9 mouse cellular contexts compared by ENCODE assay signal in genomic region chr7:27653681-27654437, GRCm38 (mm10). TPM values are rescaled to one million over a fixed set of nuclear protein-coding genes. Genes with fewer than 3 reads are reported as not detected.
DNase-seq lines count a peak whose midpoint lies in the region; ATAC-seq and TF ChIP-seq lines count a peak whose summit lies in the region.
"Had no signal": no experiment of that assay in that cellular context is flagged by ENCODE, and none has a peak within 500 bp of the region (broad histone marks: within the 10 kb centered on the region; RNA-seq: fewer than 3 reads in every experiment).

Gene Ttc9b, plus strand, starts transcription at chr7:27653915.

- peaks cover 2% of the 10 kb centered on the region for H3K36me3 ChIP-seq in heart, embryonic 16.5 days (ENCODE audit: control insufficient read depth, insufficient read depth)

- WGBS in heart, embryonic 16.5 days: 4% methylated on average over 57 of the region's 62 CpGs

- H3K9me3 ChIP-seq in heart, embryonic 16.5 days (replicated peaks; ENCODE audit: control insufficient read depth, low read length): no peaks in the 10 kb centered on the region

- H3K4me2 ChIP-seq in heart, embryonic 16.5 days (ENCODE audit: low read depth, low read length): peak within 1 kb of the TSS; percentile 38

- peak; percentile 55 for DNase-seq in MN1 (ENCODE audit: low spot score)
- peak; percentile 73 for DNase-seq in embryo, embryonic 10.5 days (ENCODE audit: low spot score)
- peak; percentile 65 to 69 for DNase-seq in layer of hippocampus, adult 2 months (ENCODE audit: low spot score in 2 of 2)
- DNase-seq in lung, postnatal 10 days: peak; percentile 60
- peak; percentile 84 for DNase-seq in right cerebral cortex, postnatal 14 days

- no peak; the same call in none of the 2 replicates for TF ChIP-seq CTCF in layer of hippocampus, adult 2 months (conservative IDR thresholded peaks at IDR 0.05)

- H3K27ac ChIP-seq in heart, embryonic 16.5 days (ENCODE audit: low read length): no peak within 1 kb of the TSS
- H3K27ac ChIP-seq in layer of hippocampus, adult 2 months: peak within 1 kb of the TSS; percentile 96

- no peak within 1 kb of the TSS for H3K9ac ChIP-seq in heart, embryonic 16.5 days (ENCODE audit: low read length)

- H3K4me1 ChIP-seq in heart, embryonic 16.5 days (ENCODE audit: control insufficient read depth, insufficient read depth, low read length): no peaks in the 10 kb centered on the region

- peak within 1 kb of the TSS; percentile 13 for H3K4me3 ChIP-seq in heart, embryonic 16.5 days (ENCODE audit: low read length)
- peak within 1 kb of the TSS; percentile 69 for H3K4me3 ChIP-seq in layer of hippocampus, adult 2 months

- peak; percentile 43 for ATAC-seq in CD4-positive, CD25-positive, alpha-beta regulatory T cell, adult 4 months
- no peak; the same call in 1 of the 2 replicates for ATAC-seq in heart, embryonic 16.5 days (replicated peaks; ENCODE audit: extremely low read depth, insufficient read depth, low FRiP score)
- ATAC-seq in erythroblast, adult 5-6 weeks (replicated peaks; ENCODE audit: low FRiP score, poor library complexity, severe bottlenecking): no peak

- H3K27me3 ChIP-seq in heart, embryonic 16.5 days (ENCODE audit: control insufficient read depth, insufficient read depth, low read length): peaks cover 75% of the 10 kb centered on the region

RNA-seq across cellular contexts. Expression of gene Ttc9b, which starts in this region (rescaled TPM):
- polyA plus RNA-seq in CD4-positive, CD25-positive, alpha-beta regulatory T cell, adult 4 months (2017; shearing (Covaris generic)): not detected
- polyA plus RNA-seq in heart, embryonic 16.5 days (2015; fragmentation: Nextera tagmentation; extraction: Ambion mirVana): 0.07 TPM in 1 of 2 replicates, not detected in the other
- 10 to 100 TPM; 42.6 to 47.5 TPM for total RNA-seq in layer of hippocampus, adult 2 months (2021)
- not detected in 2 replicates for total RNA-seq in erythroblast, adult 5-6 weeks (2015; ENCODE audit: low replicate concordance)
- total RNA-seq in erythroblast, adult 5-6 weeks (2017; ENCODE audit: low replicate concordance): not detected in 2 replicates
- total RNA-seq: gastrocnemius, postnatal 4 days had no signal

Comparison
In these comparisons a context has a peak if more than half of its experiments do, and no peak if none do; other contexts are left out.
1. RNA of gene Ttc9b (total RNA-seq): 42.6 to 47.5 TPM in layer of hippocampus, adult 2 months; not detected in erythroblast, adult 5-6 weeks; every median in the first group is over 10 times any median in the second.
2. Peak in ATAC-seq in CD4-positive, CD25-positive, alpha-beta regulatory T cell, adult 4 months; RNA of the gene not detected or under 1 TPM.
3. Peak in every context shown above with its lines, with median percentiles within 50 percentile points of each other: DNase-seq.